23 mouse cellular contexts compared by ENCODE assay signal in genomic region chr14:21453896-21454295, GRCm38 (mm10).
"Had no signal": no experiment of that assay in that cellular context is flagged by ENCODE, and none has a peak within 500 bp of the region (broad histone marks: within the 10 kb centered on the region; RNA-seq: fewer than 3 reads in every experiment).

No protein-coding gene starts in this region.

- H3K27me3 ChIP-seq: limb, embryonic 12.5 days; limb, embryonic 15.5 days; midbrain, embryonic 13.5 days; neural tube, embryonic 13.5 days; stomach, embryonic 15.5 days had no signal

- H3K27ac ChIP-seq: kidney, postnatal 0 days; layer of hippocampus, adult 2 months; left cerebral cortex, adult 2 months; limb, embryonic 12.5 days; limb, embryonic 15.5 days; liver, embryonic 14.5 days; midbrain, embryonic 10.5 days; midbrain, embryonic 13.5 days; neural tube, embryonic 13.5 days; stomach, embryonic 15.5 days had no signal

- ATAC-seq: intestine, postnatal 0 days; midbrain, embryonic 13.5 days; midbrain, embryonic 16.5 days had no signal

- H3K4me3 ChIP-seq: layer of hippocampus, adult 2 months; left cerebral cortex, adult 2 months; limb, embryonic 12.5 days; limb, embryonic 15.5 days; megakaryocyte, embryonic 14.5 days; midbrain, embryonic 10.5 days; midbrain, embryonic 13.5 days; myocyte; neural tube, embryonic 13.5 days; stomach, embryonic 15.5 days had no signal

- H3K9ac ChIP-seq: limb, embryonic 12.5 days; limb, embryonic 15.5 days; liver, embryonic 14.5 days; midbrain, embryonic 13.5 days; neural tube, embryonic 13.5 days; stomach, embryonic 15.5 days had no signal

- H3K36me3 ChIP-seq: midbrain, embryonic 10.5 days; midbrain, embryonic 13.5 days; neural tube, embryonic 13.5 days; stomach, embryonic 15.5 days had no signal

- H3K4me1 ChIP-seq: midbrain, embryonic 10.5 days; midbrain, embryonic 13.5 days; neural tube, embryonic 13.5 days; stomach, embryonic 15.5 days had no signal

- DNase-seq: kidney, adult 2 months; kidney, postnatal 25 days; layer of hippocampus, adult 9-11 months; lung, adult 18-20 months; retina, postnatal 1 day; right cerebral cortex, postnatal 25 days; spleen, adult 18-20 months; thymus, adult 18-20 months; thymus, postnatal 36 days had no signal

- H3K4me2 ChIP-seq: limb, embryonic 12.5 days; limb, embryonic 15.5 days; midbrain, embryonic 13.5 days; neural tube, embryonic 13.5 days; stomach, embryonic 15.5 days had no signal

- H3K9me3 ChIP-seq: limb, embryonic 12.5 days; limb, embryonic 15.5 days; megakaryocyte, embryonic 14.5 days; midbrain, embryonic 10.5 days; midbrain, embryonic 13.5 days; neural tube, embryonic 13.5 days; stomach, embryonic 15.5 days had no signal
